Comparison of ENCODE assay signal across 9 mouse cellular contexts in the genomic region with DNA sequence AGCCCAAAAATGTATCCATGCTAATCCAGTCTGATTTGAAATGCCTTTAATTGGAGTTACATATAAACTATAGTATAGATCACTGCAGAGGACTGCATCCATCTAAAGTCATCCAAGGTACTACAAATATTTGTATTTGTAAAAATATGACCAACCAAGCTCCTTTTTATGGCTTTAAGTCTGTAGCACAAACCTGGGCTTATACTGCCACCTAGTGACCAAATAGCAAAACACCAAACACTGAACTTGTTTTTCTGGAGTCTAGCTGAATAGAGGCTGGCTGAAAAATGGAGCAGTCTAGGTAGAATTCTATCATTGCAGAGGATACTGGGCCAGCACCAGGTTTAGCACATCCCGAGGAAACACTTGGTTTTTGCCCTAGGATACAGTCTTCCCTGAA. TPM values are rescaled to one million over a fixed set of nuclear protein-coding genes. Genes with fewer than 3 reads are reported as not detected.
DNase-seq lines count a peak whose midpoint lies in the region; ATAC-seq and TF ChIP-seq lines count a peak whose summit lies in the region.
"Had no signal": no experiment of that assay in that cellular context is flagged by ENCODE, and none has a peak within 500 bp of the region (broad histone marks: within the 10 kb centered on the region; RNA-seq: fewer than 3 reads in every experiment).

No protein-coding gene starts in this region.

- TF ChIP-seq CTCF in liver, embryonic 14.5 days (IDR thresholded peaks at IDR 0.05; ENCODE audit: low read depth), result peak; percentile 58

- no peak overlapping the region for H3K4me2 ChIP-seq in forebrain, embryonic 11.5 days (ENCODE audit: low read depth, low read length, severe bottlenecking)
- H3K4me2 ChIP-seq in liver, embryonic 14.5 days (ENCODE audit: low read depth), result no peak overlapping the region
- H3K4me2 ChIP-seq in liver, embryonic 11.5 days, result no peak overlapping the region
- H3K4me2 ChIP-seq in hindbrain, embryonic 14.5 days (replicated peaks), result no peak overlapping the region

- H3K4me3 ChIP-seq in forebrain, embryonic 11.5 days (ENCODE audit: low read depth, low read length), result no peak overlapping the region
- no peak overlapping the region for H3K4me3 ChIP-seq in forebrain, embryonic 10.5 days
- no peak overlapping the region for H3K4me3 ChIP-seq in liver, embryonic 14.5 days (ENCODE audit: insufficient read depth in 1 of 2, low read depth in 2 of 2, low read length in 2 of 2)
- H3K4me3 ChIP-seq in liver, embryonic 11.5 days (ENCODE audit: low read depth, low read length), result no peak overlapping the region
- H3K4me3 ChIP-seq in hindbrain, embryonic 14.5 days (replicated peaks; ENCODE audit: low read length), result no peak overlapping the region
- H3K4me3 ChIP-seq: myocyte had no signal

- DNase-seq in forebrain, embryonic 11.5 days (ENCODE audit: low spot score), result no peak
- DNase-seq in forebrain, embryonic 10.5 days (ENCODE audit: extremely low spot score, low spot score), result no peak
- peak; percentile 20 to 33 (median 26) for DNase-seq in liver, embryonic 14.5 days (ENCODE audit: low read depth in 3 of 3, low spot score in 3 of 3)
- DNase-seq in liver, embryonic 11.5 days (ENCODE audit: low spot score), result no peak
- DNase-seq in c-Kit-positive CD71-positive TER-119-negative erythroid progenitor cells, embryonic 14.5 days (ENCODE audit: low read depth), result peak; percentile 39
- DNase-seq in hindbrain, embryonic 14.5 days (ENCODE audit: low spot score), result peak; percentile 87
- peak; percentile 22 to 49 for DNase-seq in natural killer cell, adult 2 months (ENCODE audit: low spot score in 2 of 2)
- DNase-seq in frontal cortex, postnatal 25 days (ENCODE audit: low spot score in 2 of 2), result no peak

- H3K27ac ChIP-seq in forebrain, embryonic 11.5 days (ENCODE audit: low read depth, low read length), result no peak overlapping the region
- H3K27ac ChIP-seq in forebrain, embryonic 10.5 days, result no peak overlapping the region
- no peak overlapping the region for H3K27ac ChIP-seq in liver, embryonic 14.5 days
- no peak overlapping the region for H3K27ac ChIP-seq in liver, embryonic 11.5 days (ENCODE audit: low read depth, low read length)
- no peak overlapping the region for H3K27ac ChIP-seq in hindbrain, embryonic 14.5 days

- no peak for TF ChIP-seq EP300 in liver, embryonic 14.5 days (IDR thresholded peaks at IDR 0.05; ENCODE audit: low read depth)

- no peaks in the 10 kb centered on the region for H3K9me3 ChIP-seq in forebrain, embryonic 11.5 days (ENCODE audit: control insufficient read depth, low read length)
- H3K9me3 ChIP-seq in forebrain, embryonic 10.5 days, result no peaks in the 10 kb centered on the region
- no peaks in the 10 kb centered on the region for H3K9me3 ChIP-seq in liver, embryonic 14.5 days (ENCODE audit: control insufficient read depth, low read length)
- H3K9me3 ChIP-seq in liver, embryonic 11.5 days (ENCODE audit: control insufficient read depth, low read length), result no peaks in the 10 kb centered on the region
- no peaks in the 10 kb centered on the region for H3K9me3 ChIP-seq in hindbrain, embryonic 14.5 days (ENCODE audit: control insufficient read depth, low read length)

- 0 out of 2 replicates have a peak, but pooled peaks have one; percentile 7 for ATAC-seq in forebrain, embryonic 11.5 days (replicated peaks; ENCODE audit: low FRiP score)
- ATAC-seq in liver, embryonic 14.5 days (ENCODE audit: insufficient read depth), result no peak
- no peak for ATAC-seq in liver, embryonic 11.5 days (replicated peaks; ENCODE audit: low FRiP score)
- no peak for ATAC-seq in hindbrain, embryonic 14.5 days (ENCODE audit: low FRiP score)

- peaks cover 25% of the 10 kb centered on the region for H3K27me3 ChIP-seq in forebrain, embryonic 11.5 days (ENCODE audit: control insufficient read depth, insufficient read depth, low read length)
- peaks cover 88% of the 10 kb centered on the region for H3K27me3 ChIP-seq in forebrain, embryonic 10.5 days (ENCODE audit: poor library complexity, severe bottlenecking)
- peaks cover 6% of the 10 kb centered on the region; the same call in 1 of the 2 replicates for H3K27me3 ChIP-seq in liver, embryonic 14.5 days (ENCODE audit: control insufficient read depth, insufficient read depth, low read length)
- peaks cover 37% of the 10 kb centered on the region for H3K27me3 ChIP-seq in liver, embryonic 11.5 days (replicated peaks; ENCODE audit: control insufficient read depth, insufficient read depth, low read length)
- H3K27me3 ChIP-seq in hindbrain, embryonic 14.5 days (ENCODE audit: control insufficient read depth, insufficient read depth, low read length), result peaks cover 54% of the 10 kb centered on the region

- H3K9ac ChIP-seq in forebrain, embryonic 11.5 days (ENCODE audit: low read length), result no peak overlapping the region
- no peak overlapping the region for H3K9ac ChIP-seq in liver, embryonic 14.5 days (replicated peaks)
- H3K9ac ChIP-seq in liver, embryonic 11.5 days (ENCODE audit: low read depth, low read length), result no peak overlapping the region
- H3K9ac ChIP-seq in hindbrain, embryonic 14.5 days, result no peak overlapping the region

- WGBS in forebrain, embryonic 11.5 days, result 0% methylated on average over 1 of the region's 1 CpGs
- 4% methylated on average over 1 of the region's 1 CpGs for WGBS in forebrain, embryonic 10.5 days
- 0% methylated on average over 1 of the region's 1 CpGs for WGBS in liver, embryonic 14.5 days (ENCODE audit: insufficient replicate concordance)
- 5% methylated on average over 1 of the region's 1 CpGs for WGBS in liver, embryonic 11.5 days
- 0% methylated on average over 1 of the region's 1 CpGs for WGBS in hindbrain, embryonic 14.5 days

- no peaks in the 10 kb centered on the region for H3K4me1 ChIP-seq in forebrain, embryonic 11.5 days (replicated peaks; ENCODE audit: control insufficient read depth, insufficient read depth, low read length)
- H3K4me1 ChIP-seq in forebrain, embryonic 10.5 days, result 0 out of 2 replicates have a peak, but pooled peaks cover 3% of the 10 kb centered on the region
- H3K4me1 ChIP-seq in liver, embryonic 14.5 days (replicated peaks; ENCODE audit: control insufficient read depth in 2 of 2, insufficient read depth in 2 of 2, low read length in 1 of 2), result no peaks in the 10 kb centered on the region
- H3K4me1 ChIP-seq in liver, embryonic 11.5 days (replicated peaks; ENCODE audit: control insufficient read depth, insufficient read depth, low read length), result no peaks in the 10 kb centered on the region
- H3K4me1 ChIP-seq in hindbrain, embryonic 14.5 days (replicated peaks; ENCODE audit: control insufficient read depth, insufficient read depth, low read length), result no peaks in the 10 kb centered on the region

- no peaks in the 10 kb centered on the region for H3K36me3 ChIP-seq in forebrain, embryonic 11.5 days (ENCODE audit: control insufficient read depth, insufficient read depth, low read length)
- H3K36me3 ChIP-seq in forebrain, embryonic 10.5 days (replicated peaks), result no peaks in the 10 kb centered on the region
- H3K36me3 ChIP-seq in liver, embryonic 14.5 days (replicated peaks; ENCODE audit: control insufficient read depth, insufficient read depth, low read depth), result no peaks in the 10 kb centered on the region
- H3K36me3 ChIP-seq in liver, embryonic 11.5 days (ENCODE audit: control insufficient read depth, insufficient read depth, low read length), result no peaks in the 10 kb centered on the region
- H3K36me3 ChIP-seq in hindbrain, embryonic 14.5 days (replicated peaks; ENCODE audit: control insufficient read depth, insufficient read depth), result no peaks in the 10 kb centered on the region

RNA-seq across cellular contexts. Expression of a gene that starts 19.0 kb away (rescaled TPM):
- not detected in 2 replicates for polyA plus RNA-seq in forebrain, embryonic 11.5 days (2014; fragmentation: Nextera tagmentation; extraction: Ambion mirVana)
- not detected in 2 replicates for polyA plus RNA-seq in forebrain, embryonic 10.5 days (2016; fragmentation: Nextera tagmentation; extraction: Ambion mirVana)
- 0.41 TPM in 1 of 2 replicates, not detected in the other for polyA plus RNA-seq in liver, embryonic 14.5 days (2012; rRNA removed)
- not detected in 2 replicates for polyA plus RNA-seq in liver, embryonic 14.5 days (2014; fragmentation: Nextera tagmentation; extraction: Ambion mirVana)
- polyA plus RNA-seq in liver, embryonic 11.5 days (2014; fragmentation: Nextera tagmentation; extraction: Ambion mirVana), result not detected in 2 replicates
- not detected in 2 replicates for polyA plus RNA-seq in hindbrain, embryonic 14.5 days (2014; fragmentation: Nextera tagmentation; extraction: Ambion mirVana)
- polyA plus RNA-seq: myocyte had no signal

RNA-seq across cellular contexts. Expression of a gene that starts 26.5 kb away (rescaled TPM):
- polyA plus RNA-seq in forebrain, embryonic 11.5 days (2014; fragmentation: Nextera tagmentation; extraction: Ambion mirVana), result 0.35 and 0.40 TPM in 2 replicates
- polyA plus RNA-seq in forebrain, embryonic 10.5 days (2016; fragmentation: Nextera tagmentation; extraction: Ambion mirVana), result 0.33 and 0.42 TPM in 2 replicates
- 0.07 TPM in 1 of 2 replicates, not detected in the other for polyA plus RNA-seq in liver, embryonic 14.5 days (2012; rRNA removed)
- not detected in 2 replicates for polyA plus RNA-seq in liver, embryonic 14.5 days (2014; fragmentation: Nextera tagmentation; extraction: Ambion mirVana)
- not detected in 2 replicates for polyA plus RNA-seq in liver, embryonic 11.5 days (2014; fragmentation: Nextera tagmentation; extraction: Ambion mirVana)
- polyA plus RNA-seq in hindbrain, embryonic 14.5 days (2014; fragmentation: Nextera tagmentation; extraction: Ambion mirVana), result 0.25 TPM in 1 of 2 replicates, not detected in the other
- polyA plus RNA-seq: myocyte had no signal

Comparison
In these comparisons a context has a peak if more than half of its experiments do, and no peak if none do; other contexts are left out.
1. DNase-seq: peak in liver, embryonic 14.5 days (3 of 3), c-Kit-positive CD71-positive TER-119-negative erythroid progenitor cells, embryonic 14.5 days (single experiment), hindbrain, embryonic 14.5 days (single experiment) and natural killer cell, adult 2 months (2 of 2); none in forebrain, embryonic 11.5 days (single experiment), forebrain, embryonic 10.5 days (single experiment), liver, embryonic 11.5 days (single experiment) and frontal cortex, postnatal 25 days (0 of 2).